Mouse (Mus musculus): ENCODE data around the gene Bst1.

- no peak for TF ChIP-seq CTCF (IDR thresholded peaks at IDR 0.05; ENCODE audit: control insufficient read depth, insufficient read depth, low read length)
- no peak for TF ChIP-seq POLR2A (IDR thresholded peaks at IDR 0.05; ENCODE audit: borderline replicate concordance, control insufficient read depth, low read depth, low read length)
Observed at GRCm38 (mm10) chr5:43776407-43776806, 42.3 kb upstream of the Bst1 start.
